Mouse (Mus musculus) stomach, embryonic 14.5 days (tissue): ENCODE data around the gene Tbc1d2. TPM values are rescaled to one million over a fixed set of nuclear protein-coding genes. Genes with fewer than 3 reads are reported as not detected.
"Not testable (repeated sequence)": the region's sequence is repeated elsewhere in the genome, so short reads cannot be mapped to it uniquely, and the experiment has no call there.

Experiments used
- ATAC-seq: fragments of 200-750 bp; cut with Nextera tagmentation; 2 replicates; pipeline ENCODE4 v1.8.0; 2017; ENCODE audit warnings: low read depth, moderate TSS enrichment; ENCODE audit not compliant: insufficient number of reproducible peaks, insufficient read depth, low FRiP score
- H3K27ac ChIP-seq: fragments of 300-500 bp; sonication (generic); 2 replicates; pipeline ENCODE4 v1.5.1; 2014; ENCODE audit warnings: mild to moderate bottlenecking, low read length, moderate library complexity, mixed read lengths
- H3K27me3 ChIP-seq: fragments of 300-500 bp; sonication (generic); 2 replicates; pipeline ENCODE4 v1.6.1; 2014; ENCODE audit warnings: low read length, control low read depth, mixed read lengths; ENCODE audit not compliant: control insufficient read depth, insufficient read depth
- H3K36me3 ChIP-seq: fragments of 300-500 bp; sonication (generic); 2 replicates; pipeline ENCODE4 v1.6.1; 2014; ENCODE audit warnings: mild to moderate bottlenecking, control low read depth, low read length, moderate library complexity, mixed read lengths; ENCODE audit not compliant: control insufficient read depth, insufficient read depth
- H3K4me1 ChIP-seq: fragments of 300-500 bp; sonication (generic); 2 replicates; pipeline ENCODE4 v1.6.1; 2014; ENCODE audit warnings: low read length, control low read depth, mixed read lengths; ENCODE audit not compliant: control insufficient read depth, insufficient read depth
- H3K4me2 ChIP-seq: fragments of 300-500 bp; sonication (generic); replicated peaks from 2 replicates; pipeline ENCODE4 v1.6.1; 2014; ENCODE audit warnings: low read depth, low read length, control low read depth
- H3K4me3 ChIP-seq: fragments of 300-500 bp; sonication (generic); 2 replicates; pipeline ENCODE4 v1.5.1; 2014; ENCODE audit warnings: low read depth, low read length, control low read depth
- H3K9ac ChIP-seq: fragments of 300-500 bp; sonication (generic); replicated peaks from 2 replicates; pipeline ENCODE4 v1.6.1; 2014; ENCODE audit warnings: low read depth, mild to moderate bottlenecking, control low read depth, low read length, moderate library complexity, mixed read lengths
- H3K9me3 ChIP-seq: fragments of 300-500 bp; sonication (generic); 2 replicates; pipeline ENCODE4 v1.6.1; 2016; ENCODE audit warnings: low read depth, low read length, control low read depth; ENCODE audit not compliant: control insufficient read depth
- WGBS: fragments of 180-500 bp; shearing (Covaris S2); extraction: QIAGEN DNeasy Blood & Tissue Kit; methylation state at CpG from one replicate; pipeline ENCODE4 v1.1.7; 2014; 5-methylcytosine and 5-hydroxymethylcytosine counted together
- polyA plus RNA-seq: library from polyadenylated mRNA; unstranded; fragments of >200 nt; fragmentation: Nextera tagmentation; extraction: Ambion mirVana; gene quantifications from 2 replicates; pipeline ENCODE4 v1.2.1, GENCODE M21; 2014

Tbc1d2 gene
- polyA plus RNA-seq, 1 experiment from 2014 or later: 2.3 TPM

DNA sequence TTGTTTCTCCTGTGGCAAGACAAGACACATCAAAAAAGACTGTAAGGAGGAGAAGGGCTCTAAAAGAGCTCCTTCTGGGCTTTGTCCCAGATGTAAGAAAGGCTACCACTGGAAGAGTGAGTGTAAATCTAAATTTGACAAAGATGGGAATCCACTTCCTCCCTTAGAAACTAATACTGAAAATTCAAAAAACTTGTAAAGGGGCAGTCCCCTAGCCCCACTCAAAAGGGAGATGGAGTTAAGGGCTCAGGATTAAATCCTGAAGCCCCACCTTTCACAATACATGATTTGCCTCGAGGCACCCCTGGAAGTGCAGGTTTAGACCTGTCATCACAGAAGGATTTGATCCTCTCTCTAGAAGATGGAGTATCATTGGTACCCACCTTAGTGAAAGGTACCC is 71.8 kb downstream of the Tbc1d2 start:
- Histone ChIP-seq H3K9me3 (no peaks in the 10 kb centered on the region), H3K36me3 (no peaks in the 10 kb centered on the region), H3K9ac (no peak overlapping the region), H3K27me3 (no peaks in the 10 kb centered on the region), H3K4me3 (no peak overlapping the region), H3K27ac (no peak overlapping the region), H3K4me2 (no peak overlapping the region), H3K4me1 (no peaks in the 10 kb centered on the region)
- no peak for ATAC-seq
- 49% methylated on average over 1 of the region's 1 CpGs for WGBS

DNA sequence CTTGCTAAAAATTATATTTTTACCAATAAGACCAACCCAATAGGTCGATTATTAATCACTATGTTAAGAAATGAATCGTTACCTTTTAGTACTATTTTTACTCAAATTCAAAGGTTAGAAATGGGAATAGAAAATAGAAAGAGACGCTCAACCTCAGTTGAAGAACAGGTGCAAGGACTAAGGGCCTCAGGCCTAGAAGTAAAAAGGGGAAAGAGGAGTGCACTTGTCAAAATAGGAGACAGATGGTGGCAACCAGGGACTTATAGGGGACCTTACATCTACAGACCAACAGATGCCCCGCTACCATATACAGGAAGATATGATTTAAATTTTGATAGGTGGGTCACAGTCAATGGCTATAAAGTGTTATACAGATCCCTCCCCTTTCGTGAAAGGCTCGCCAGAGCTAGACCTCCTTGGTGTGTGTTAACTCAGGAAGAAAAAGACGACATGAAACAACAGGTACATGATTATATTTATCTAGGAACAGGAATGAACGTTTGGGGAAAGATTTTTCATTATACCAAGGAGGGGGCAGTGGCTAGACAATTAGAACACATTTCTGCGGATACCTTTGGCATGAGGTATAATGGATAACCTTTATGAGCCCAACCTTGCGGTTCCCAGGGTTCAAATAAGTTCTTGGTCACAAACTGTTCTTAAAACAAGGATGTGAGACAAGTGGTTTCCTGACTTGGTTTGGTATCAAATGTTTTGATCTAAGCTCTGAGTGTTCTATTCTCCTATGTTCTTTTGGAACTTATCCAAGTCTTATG is 74.3 kb downstream of the Tbc1d2 start:
- WGBS: 92% methylated on average over 6 of the region's 10 CpGs
- not testable (repeated sequence) for H3K36me3 ChIP-seq

DNA sequence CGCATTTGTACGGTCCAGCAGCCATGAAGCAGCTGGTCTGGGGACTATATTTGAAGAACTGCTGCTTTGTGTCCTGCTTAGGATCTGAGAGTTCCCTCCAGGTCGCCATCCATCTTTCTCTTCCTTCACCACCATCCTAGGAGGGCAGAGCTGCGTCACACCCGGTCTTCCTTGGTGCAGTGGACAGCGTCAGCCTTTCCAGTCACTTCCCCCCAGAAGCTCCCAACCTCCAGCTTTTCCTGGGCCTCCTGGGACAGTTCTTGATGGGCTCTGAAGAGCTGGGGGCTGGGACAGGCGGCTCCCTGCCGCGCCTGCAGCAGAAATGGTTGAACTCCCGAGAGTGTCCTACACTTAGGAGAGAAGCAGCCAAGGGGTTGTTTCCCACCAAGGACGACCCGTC is 75.2 kb downstream of the Tbc1d2 start:
- Histone ChIP-seq H3K4me3 (no peak overlapping the region), H3K27ac (no peak overlapping the region), H3K27me3 (no peaks in the 10 kb centered on the region), H3K4me1 (no peaks in the 10 kb centered on the region), H3K36me3 (no peaks in the 10 kb centered on the region), H3K9ac (no peak overlapping the region), H3K4me2 (no peak overlapping the region), H3K9me3 (no peaks in the 10 kb centered on the region)
- no peak for ATAC-seq
- 57% methylated on average over 10 of the region's 12 CpGs for WGBS

More for the DNA sequence above, 74.3 kb downstream of the Tbc1d2 start:
- H3K9me3 ChIP-seq, H3K4me2 ChIP-seq, ATAC-seq, H3K9ac ChIP-seq, H3K4me3 ChIP-seq, H3K4me1 ChIP-seq, H3K27me3 ChIP-seq, H3K27ac ChIP-seq: not testable (repeated sequence)

DNA sequence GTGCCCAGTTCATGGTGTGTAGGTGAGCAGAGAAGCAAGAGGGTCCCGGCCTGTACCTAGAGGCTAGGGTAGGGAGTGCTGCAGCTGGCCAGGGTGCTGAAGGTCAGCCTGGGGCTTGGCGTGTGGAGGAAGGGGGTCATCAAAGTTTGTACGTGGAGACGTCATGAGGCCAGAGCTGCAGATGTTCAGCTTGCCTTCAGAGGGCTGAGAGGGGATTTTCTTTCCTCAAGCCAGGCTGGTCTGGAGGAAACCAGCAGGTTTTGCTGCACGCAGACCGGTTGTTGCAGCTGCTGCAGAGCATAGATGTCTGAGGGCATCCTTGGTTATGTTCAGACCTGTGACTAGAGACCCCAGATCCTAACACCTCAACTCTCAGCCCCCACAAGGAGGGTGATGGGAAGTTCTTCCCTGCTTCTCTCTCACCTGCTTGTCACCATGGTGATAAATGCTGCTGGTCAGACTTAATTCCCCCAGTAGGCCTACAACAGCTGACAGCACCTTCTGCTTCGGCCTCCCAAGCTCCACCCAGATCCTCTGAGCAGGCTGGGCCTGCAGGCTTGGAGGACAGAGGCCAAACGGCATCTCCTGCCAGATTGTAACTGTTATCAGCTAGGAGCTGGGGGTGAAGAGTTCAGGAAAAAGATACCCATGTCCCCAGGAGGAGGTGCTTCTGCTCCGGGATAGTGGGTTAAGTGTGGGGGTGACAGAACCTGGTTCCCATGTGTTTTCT is 75.8 kb downstream of the Tbc1d2 start:
- no peaks in the 10 kb centered on the region for H3K9me3 ChIP-seq
- H3K4me3 ChIP-seq: no peak overlapping the region
- WGBS: 34% methylated on average over 9 of the region's 9 CpGs
- H3K36me3 ChIP-seq: no peaks in the 10 kb centered on the region
- no peaks in the 10 kb centered on the region for H3K4me1 ChIP-seq
- H3K27ac ChIP-seq: no peak overlapping the region
- H3K27me3 ChIP-seq: no peaks in the 10 kb centered on the region
- H3K9ac ChIP-seq: no peak overlapping the region
- no peak overlapping the region for H3K4me2 ChIP-seq
- no peak for ATAC-seq

DNA sequence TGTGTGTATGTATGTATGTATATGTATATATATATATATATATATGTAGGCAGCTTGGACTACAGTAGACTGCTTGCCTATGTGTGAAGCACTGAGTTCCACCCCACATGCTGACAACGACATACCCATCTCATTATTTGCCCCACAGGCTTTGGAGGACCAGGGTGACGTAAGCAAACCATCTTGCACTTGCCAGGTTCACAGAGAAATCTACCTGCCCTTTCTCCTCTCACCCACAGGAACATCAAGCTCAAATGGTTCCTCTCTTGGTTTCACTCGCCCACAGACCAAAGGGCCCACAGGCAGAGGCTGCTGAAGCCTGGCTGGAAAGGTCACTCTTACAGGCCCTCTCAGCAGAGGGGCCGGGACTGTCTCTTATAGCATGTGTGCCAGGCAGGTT is 77.4 kb downstream of the Tbc1d2 start:
- no peak overlapping the region for H3K27ac ChIP-seq
- no peak for ATAC-seq
- H3K9me3 ChIP-seq: no peaks in the 10 kb centered on the region
- H3K4me3 ChIP-seq: no peak overlapping the region
- 78% methylated on average over 4 of the region's 4 CpGs for WGBS
- H3K9ac ChIP-seq: no peak overlapping the region
- no peak overlapping the region for H3K4me2 ChIP-seq
- H3K4me1 ChIP-seq: no peaks in the 10 kb centered on the region
- H3K27me3 ChIP-seq: no peaks in the 10 kb centered on the region
- no peaks in the 10 kb centered on the region for H3K36me3 ChIP-seq

DNA sequence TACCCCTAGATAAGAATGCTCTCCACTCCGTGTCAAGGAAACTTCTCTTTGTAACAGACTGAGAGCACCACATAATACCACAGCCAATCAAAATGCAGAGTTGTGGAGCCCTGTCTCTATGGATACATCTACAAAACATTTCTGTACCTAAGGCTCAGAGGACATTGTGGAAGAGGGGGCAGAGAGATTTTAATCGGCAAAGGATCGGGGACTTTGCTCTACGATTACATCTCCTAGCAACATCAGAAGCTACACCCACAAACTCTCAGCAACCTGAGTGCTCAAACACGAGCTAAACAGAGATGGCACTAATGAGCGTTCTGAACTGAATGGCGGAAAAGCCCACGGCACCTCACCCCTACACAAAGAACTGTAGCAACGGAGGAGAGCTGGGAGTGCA is 78.3 kb downstream of the Tbc1d2 start:
- Histone ChIP-seq H3K9me3 (no peaks in the 10 kb centered on the region), H3K4me2 (no peak overlapping the region), H3K9ac (no peak overlapping the region), H3K27ac (no peak overlapping the region), H3K27me3 (no peaks in the 10 kb centered on the region), H3K36me3 (no peaks in the 10 kb centered on the region), H3K4me3 (no peak overlapping the region), H3K4me1 (no peaks in the 10 kb centered on the region)
- ATAC-seq: no peak
- WGBS: 90% methylated on average over 9 of the region's 9 CpGs

DNA sequence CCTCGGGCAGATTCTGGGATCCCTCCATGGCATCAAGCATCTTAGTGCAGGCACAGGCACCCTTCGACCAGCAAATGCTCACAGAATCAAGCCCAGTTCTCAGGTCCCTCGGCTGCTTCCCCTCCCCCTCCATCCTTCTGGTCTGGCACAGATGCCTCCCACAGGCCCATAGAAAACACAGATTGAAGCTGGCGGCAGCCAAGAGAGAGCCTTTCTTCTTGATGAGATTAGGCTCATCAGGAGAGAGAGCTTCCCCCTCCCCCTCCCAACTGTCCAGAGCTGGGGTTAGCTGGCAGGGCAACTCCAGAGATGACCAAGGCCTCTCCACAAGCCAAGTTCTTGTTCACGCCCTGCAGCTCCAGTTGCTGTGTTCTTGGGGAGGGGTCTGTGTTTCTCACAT is 80.3 kb downstream of the Tbc1d2 start:
- H3K36me3 ChIP-seq: no peaks in the 10 kb centered on the region
- no peak overlapping the region for H3K9ac ChIP-seq
- no peaks in the 10 kb centered on the region for H3K9me3 ChIP-seq
- H3K27ac ChIP-seq: no peak overlapping the region
- ATAC-seq: no peak
- no peaks in the 10 kb centered on the region for H3K27me3 ChIP-seq
- WGBS: 50% methylated on average over 5 of the region's 5 CpGs
- no peak overlapping the region for H3K4me2 ChIP-seq
- H3K4me1 ChIP-seq: no peaks in the 10 kb centered on the region
- H3K4me3 ChIP-seq: no peak overlapping the region

DNA sequence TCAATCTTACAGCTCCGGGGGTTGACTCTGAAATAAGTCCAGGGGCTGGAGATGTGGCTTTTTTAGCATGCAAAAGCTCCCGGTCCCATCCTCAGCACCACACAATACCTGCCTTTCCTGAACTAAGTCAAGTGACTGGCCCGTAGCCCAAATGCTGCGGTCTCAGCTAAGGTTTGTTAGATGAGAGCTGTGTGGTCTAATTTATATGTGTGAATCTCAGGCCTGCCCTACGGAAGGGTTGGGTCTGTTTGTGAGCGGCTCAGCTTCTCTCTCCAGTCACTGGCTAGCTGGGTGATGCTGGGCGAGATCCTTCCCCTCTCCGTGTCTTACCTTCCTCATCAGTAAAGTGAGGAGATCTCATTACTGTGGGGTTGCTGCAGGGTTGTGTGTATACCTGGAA is 81.8 kb downstream of the Tbc1d2 start:
- H3K4me3 ChIP-seq: no peak overlapping the region
- no peak overlapping the region for H3K27ac ChIP-seq
- H3K36me3 ChIP-seq: no peaks in the 10 kb centered on the region
- no peaks in the 10 kb centered on the region for H3K9me3 ChIP-seq
- H3K4me1 ChIP-seq: no peaks in the 10 kb centered on the region
- H3K27me3 ChIP-seq: no peaks in the 10 kb centered on the region
- no peak for ATAC-seq
- WGBS: 87% methylated on average over 8 of the region's 8 CpGs
- no peak overlapping the region for H3K9ac ChIP-seq
- H3K4me2 ChIP-seq: no peak overlapping the region
